Mouse (Mus musculus): ENCODE data around the gene Runx1.

- TF ChIP-seq CTCF (IDR thresholded peaks at IDR 0.05; ENCODE audit: low read depth) (no peak), EP300 (IDR thresholded peaks at IDR 0.05; ENCODE audit: low read depth) (no peak)
These were observed 188.9 kb downstream of the Runx1 start for GRCm38 (mm10) chr16:92637033-92637432.

Data from liver, postnatal 0 days (tissue).